Mouse (Mus musculus) hindbrain, embryonic 15.5 days (tissue): ENCODE results near the gene Inafm1. TPM values are rescaled to one million over a fixed set of nuclear protein-coding genes. Genes with fewer than 3 reads are reported as not detected.

Experiments
- ATAC-seq: fragments of 200-750 bp; cut with Nextera tagmentation; 2 replicates; pipeline ENCODE4 v1.8.0; 2017; ENCODE audit warnings: low read depth, moderate number of reproducible peaks, moderate TSS enrichment; ENCODE audit not compliant: low FRiP score
- H3K27ac ChIP-seq: fragments of 300-500 bp; sonication (generic); replicated peaks from 2 replicates; pipeline ENCODE4 v1.5.1; 2015; ENCODE audit warnings: mild to moderate bottlenecking, inconsistent platforms
- H3K27me3 ChIP-seq: fragments of 300-500 bp; sonication (generic); 2 replicates; pipeline ENCODE4 v1.6.1; 2015; ENCODE audit warnings: control low read depth, inconsistent platforms
- H3K36me3 ChIP-seq: fragments of 300-500 bp; sonication (generic); 2 replicates; pipeline ENCODE4 v1.6.1; 2015; ENCODE audit warnings: control low read depth, inconsistent platforms
- H3K4me1 ChIP-seq: fragments of 300-500 bp; sonication (generic); replicated peaks from 2 replicates; pipeline ENCODE4 v1.6.1; 2015; ENCODE audit warnings: control low read depth, inconsistent platforms
- H3K4me2 ChIP-seq: fragments of 300-500 bp; sonication (generic); 2 replicates; pipeline ENCODE4 v1.6.1; 2015; ENCODE audit warnings: moderate library complexity, mild to moderate bottlenecking, inconsistent platforms
- H3K4me3 ChIP-seq: fragments of 300-500 bp; sonication (generic); 2 replicates; pipeline ENCODE4 v1.5.1; 2015; ENCODE audit warnings: mild to moderate bottlenecking, inconsistent platforms
- H3K9ac ChIP-seq: fragments of 300-500 bp; sonication (generic); 2 replicates; pipeline ENCODE4 v1.6.1; 2015; ENCODE audit warnings: inconsistent platforms
- H3K9me3 ChIP-seq: fragments of 300-500 bp; sonication (generic); 2 replicates; pipeline ENCODE4 v1.6.1; 2016; ENCODE audit warnings: control low read depth, inconsistent platforms
- WGBS: fragments of 180-500 bp; shearing (Covaris S2); methylation state at CpG from one replicate; pipeline ENCODE4 v1.1.7; 2015; 5-methylcytosine and 5-hydroxymethylcytosine counted together
- polyA plus RNA-seq: library from polyadenylated mRNA; unstranded; fragments of >200 nt; fragmentation: Nextera tagmentation; extraction: Ambion mirVana; gene quantifications from 2 replicates; pipeline ENCODE4 v1.2.1, GENCODE M21; 2015

Inafm1 gene
- polyA plus RNA-seq, 1 experiment from 2014 or later, result 58.4 TPM

- peak overlapping the region; percentile 73 for H3K27ac ChIP-seq
- WGBS, result 58% methylated on average over 2 of the region's 2 CpGs
- ATAC-seq, result no peak
Observed at GRCm38 (mm10) chr7:16296146-16296545, 22.7 kb upstream of the Inafm1 start.

DNA sequence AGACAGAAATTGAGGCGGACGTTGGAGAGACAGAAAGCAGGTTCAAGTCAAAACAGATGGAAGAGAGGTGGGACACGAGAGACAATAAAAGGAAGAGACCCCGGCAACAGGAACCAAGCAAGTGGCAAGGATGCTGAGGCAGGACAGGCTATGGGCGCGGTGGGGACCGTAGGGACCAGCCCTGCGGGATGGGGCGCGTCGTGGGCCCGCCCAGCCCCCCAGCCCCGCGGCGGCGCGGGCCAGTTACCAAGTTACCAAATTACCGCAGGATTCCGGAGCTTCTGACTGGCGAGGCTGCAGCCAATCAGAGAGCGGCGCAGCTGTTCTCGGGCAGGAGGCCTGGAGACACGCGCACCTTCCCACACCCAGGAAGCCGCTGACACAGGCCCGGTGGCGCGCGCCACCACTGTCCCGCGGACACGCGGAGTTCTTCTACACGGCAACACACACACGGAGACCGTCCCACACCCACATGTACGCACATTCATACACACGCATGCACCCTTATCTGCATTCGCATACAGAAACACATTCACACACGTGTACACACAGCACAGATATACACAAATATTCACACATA is 22.0 kb upstream of the Inafm1 start:
- H3K9me3 ChIP-seq, result no peaks in the 10 kb centered on the region
- H3K4me2 ChIP-seq, result peak overlapping the region; percentile 96
- H3K9ac ChIP-seq, result peak overlapping the region; percentile 30
- peak overlapping the region; percentile 80 for H3K27ac ChIP-seq
- peaks cover 43% of the 10 kb centered on the region for H3K4me1 ChIP-seq
- peak; percentile 10; the same call in 1 of the 2 replicates for ATAC-seq
- no peaks in the 10 kb centered on the region for H3K36me3 ChIP-seq
- WGBS, result 1% methylated on average over 38 of the region's 41 CpGs
- H3K4me3 ChIP-seq, result peak overlapping the region; percentile 49
- no peaks in the 10 kb centered on the region for H3K27me3 ChIP-seq

More at GRCm38 (mm10) chr7:16296146-16296545, 22.7 kb upstream of the Inafm1 start:
- H3K4me2 ChIP-seq, result peak overlapping the region; percentile 96
- peak overlapping the region; percentile 39; the same call in 1 of the 2 replicates for H3K4me3 ChIP-seq
- peaks cover 46% of the 10 kb centered on the region for H3K4me1 ChIP-seq
- H3K9ac ChIP-seq, result no peak overlapping the region
- no peaks in the 10 kb centered on the region for H3K36me3 ChIP-seq
- H3K27me3 ChIP-seq, result no peaks in the 10 kb centered on the region
- H3K9me3 ChIP-seq, result no peaks in the 10 kb centered on the region

DNA sequence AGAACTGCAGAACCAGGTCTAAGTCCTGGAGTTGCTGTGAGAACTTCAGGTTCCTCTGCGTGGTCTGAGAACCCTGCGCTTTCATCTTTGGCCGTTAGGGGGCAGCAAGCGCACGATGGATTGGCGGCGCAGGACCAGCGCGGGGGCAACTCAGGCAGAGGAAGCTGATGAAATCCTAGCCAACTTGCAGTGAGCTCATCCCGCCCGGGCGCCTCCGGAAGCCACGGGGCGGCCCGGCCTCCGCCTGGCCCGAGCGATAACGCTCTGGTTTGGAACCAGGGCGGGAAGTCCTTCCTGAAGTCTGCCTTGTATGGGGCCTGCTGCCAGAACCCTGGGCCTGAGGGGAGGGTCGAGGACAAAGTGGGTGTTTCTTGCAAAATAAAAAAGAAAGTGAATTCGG is 21.4 kb upstream of the Inafm1 start:
- peak overlapping the region; percentile 80 for H3K27ac ChIP-seq
- under 1% methylated on average over 23 of the region's 23 CpGs for WGBS
- no peaks in the 10 kb centered on the region for H3K36me3 ChIP-seq
- H3K9ac ChIP-seq, result peak overlapping the region; percentile 30; the same call in 1 of the 2 replicates
- ATAC-seq, result peak; percentile 40; the same call in 1 of the 2 replicates
- peak overlapping the region; percentile 49 for H3K4me3 ChIP-seq
- H3K4me2 ChIP-seq, result peak overlapping the region; percentile 96
- H3K4me1 ChIP-seq, result peaks cover 37% of the 10 kb centered on the region
- H3K9me3 ChIP-seq, result no peaks in the 10 kb centered on the region
- no peaks in the 10 kb centered on the region for H3K27me3 ChIP-seq

GRCm38 (mm10) chr7:16294346-16294745 is 20.9 kb upstream of the Inafm1 start:
- peak; percentile 28; the same call in 1 of the 2 replicates for ATAC-seq
- WGBS, result 32% methylated on average over 4 of the region's 4 CpGs
- peak overlapping the region; percentile 96 for H3K4me2 ChIP-seq
- no peaks in the 10 kb centered on the region for H3K9me3 ChIP-seq
- no peaks in the 10 kb centered on the region for H3K27me3 ChIP-seq
- peak overlapping the region; percentile 49 for H3K4me3 ChIP-seq
- peaks cover 35% of the 10 kb centered on the region for H3K4me1 ChIP-seq
- H3K27ac ChIP-seq, result no peak overlapping the region; the same call in 1 of the 2 replicates
- no peaks in the 10 kb centered on the region for H3K36me3 ChIP-seq
- H3K9ac ChIP-seq, result no peak overlapping the region

- H3K4me1 ChIP-seq, result peaks cover 12% of the 10 kb centered on the region
- H3K27ac ChIP-seq, result no peak overlapping the region
- H3K4me2 ChIP-seq, result no peak overlapping the region
- H3K36me3 ChIP-seq, result peaks cover 9% of the 10 kb centered on the region
- H3K9ac ChIP-seq, result no peak overlapping the region
- 81% methylated on average over 1 of the region's 1 CpGs for WGBS
- no peaks in the 10 kb centered on the region for H3K9me3 ChIP-seq
- H3K27me3 ChIP-seq, result no peaks in the 10 kb centered on the region
- no peak overlapping the region for H3K4me3 ChIP-seq
- no peak for ATAC-seq
Observed at GRCm38 (mm10) chr7:16287791-16288190, 14.4 kb upstream of the Inafm1 start.

GRCm38 (mm10) chr7:16287016-16287415 is 13.6 kb upstream of the Inafm1 start:
- WGBS, result 92% methylated on average over 2 of the region's 2 CpGs
- Histone ChIP-seq H3K4me2 (peak overlapping the region; percentile 55), H3K4me3 (peak overlapping the region; percentile 68), H3K36me3 (peaks cover 15% of the 10 kb centered on the region), H3K27ac (peak overlapping the region; percentile 95), H3K27me3 (no peaks in the 10 kb centered on the region), H3K9me3 (no peaks in the 10 kb centered on the region), H3K4me1 (peaks cover 12% of the 10 kb centered on the region), H3K9ac (peak overlapping the region; percentile 58)
- ATAC-seq, result no peak

GRCm38 (mm10) chr7:16286026-16286961 is 12.9 kb upstream of the Inafm1 start, which contains the start of gene Ccdc9:
Ccdc9 (minus strand) TSS chr7:16286795.
- peak within 1 kb of the TSS; percentile 58 for H3K9ac ChIP-seq
- H3K36me3 ChIP-seq, result peaks cover 22% of the 10 kb centered on the region
- peak within 1 kb of the TSS; percentile 68 for H3K4me3 ChIP-seq
- H3K9me3 ChIP-seq, result no peaks in the 10 kb centered on the region
- H3K4me2 ChIP-seq, result peak within 1 kb of the TSS; percentile 55
- ATAC-seq, result peak; percentile 95
- 1% methylated on average over 70 of the region's 70 CpGs for WGBS
- H3K27me3 ChIP-seq, result no peaks in the 10 kb centered on the region
- peaks cover 12% of the 10 kb centered on the region for H3K4me1 ChIP-seq
- H3K27ac ChIP-seq, result peak within 1 kb of the TSS; percentile 95

DNA sequence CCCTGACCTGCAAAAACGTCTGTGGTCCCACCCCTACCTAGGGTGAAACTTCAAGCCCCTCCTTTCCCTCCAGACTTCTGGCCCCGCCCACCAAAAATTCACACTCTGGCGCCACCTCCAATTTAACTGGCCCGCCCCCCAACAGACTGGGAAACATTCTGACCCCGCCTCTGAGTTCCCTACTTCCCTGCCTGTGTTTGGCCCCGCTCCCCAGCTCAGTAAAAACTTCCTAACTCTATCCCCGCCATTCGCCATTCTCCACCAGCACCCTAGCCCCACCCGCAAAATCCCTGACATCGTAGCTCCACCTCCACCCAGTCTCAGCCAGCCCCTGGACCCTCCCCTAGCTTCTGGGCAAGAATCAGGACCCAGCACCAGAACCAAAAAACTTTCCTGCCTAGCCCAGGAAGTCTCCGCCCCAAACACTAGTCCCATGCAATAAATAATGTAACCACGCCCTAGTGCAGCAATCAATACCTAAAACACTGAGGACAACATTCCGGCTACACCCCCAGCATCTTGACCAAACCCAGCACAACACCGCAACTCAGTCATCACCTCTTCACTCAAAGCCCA is 12.1 kb upstream of the Inafm1 start:
- no peaks in the 10 kb centered on the region for H3K9me3 ChIP-seq
- H3K4me1 ChIP-seq, result peaks cover 12% of the 10 kb centered on the region
- H3K27me3 ChIP-seq, result no peaks in the 10 kb centered on the region
- peak overlapping the region; percentile 95 for H3K27ac ChIP-seq
- peak; percentile 49 for ATAC-seq
- H3K9ac ChIP-seq, result no peak overlapping the region
- 6% methylated on average over 14 of the region's 14 CpGs for whole genome bisulfite sequencing
- H3K4me2 ChIP-seq, result peak overlapping the region; percentile 55
- H3K36me3 ChIP-seq, result peaks cover 30% of the 10 kb centered on the region
- peak overlapping the region; percentile 68 for H3K4me3 ChIP-seq

- ATAC-seq, result no peak
- Histone ChIP-seq H3K4me2 (peak overlapping the region; percentile 55), H3K36me3 (peaks cover 32% of the 10 kb centered on the region), H3K27ac (peak overlapping the region; percentile 95; the same call in 1 of the 2 replicates), H3K4me1 (peaks cover 12% of the 10 kb centered on the region), H3K4me3 (peak overlapping the region; percentile 68; the same call in 1 of the 2 replicates), H3K27me3 (no peaks in the 10 kb centered on the region), H3K9me3 (no peaks in the 10 kb centered on the region), H3K9ac (no peak overlapping the region)
- 69% methylated on average over 9 of the region's 9 CpGs for WGBS
Observed at GRCm38 (mm10) chr7:16284904-16285303, 11.5 kb upstream of the Inafm1 start.

DNA sequence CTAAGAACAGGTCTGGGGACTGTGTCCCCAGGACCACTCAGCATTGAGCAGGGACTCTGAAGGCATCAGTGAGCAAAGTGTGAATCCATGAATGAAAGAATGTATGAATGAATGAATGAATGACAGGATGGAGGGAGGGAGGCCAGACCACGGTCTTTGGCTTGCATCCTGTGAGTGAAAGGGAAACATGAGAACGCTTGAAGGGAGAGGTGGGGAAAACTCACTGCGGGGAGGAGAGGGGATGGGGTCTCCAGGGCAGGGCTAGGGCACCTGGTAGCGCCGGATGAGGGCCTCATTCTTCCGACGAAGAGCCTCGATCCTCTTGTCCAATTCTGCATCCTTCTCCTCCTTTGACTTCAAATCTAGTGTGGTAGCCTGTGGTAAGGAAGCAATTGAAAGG is 10.6 kb upstream of the Inafm1 start:
- Histone ChIP-seq H3K27ac (no peak overlapping the region), H3K4me1 (peaks cover 12% of the 10 kb centered on the region), H3K9me3 (no peaks in the 10 kb centered on the region), H3K36me3 (peaks cover 32% of the 10 kb centered on the region), H3K9ac (no peak overlapping the region), H3K4me3 (no peak overlapping the region), H3K4me2 (no peak overlapping the region), H3K27me3 (no peaks in the 10 kb centered on the region)
- ATAC-seq, result no peak
- WGBS, result 91% methylated on average over 8 of the region's 8 CpGs

GRCm38 (mm10) chr7:16282334-16282733 is 8.9 kb upstream of the Inafm1 start:
- Histone ChIP-seq H3K4me2 (no peak overlapping the region), H3K27me3 (no peaks in the 10 kb centered on the region), H3K9ac (no peak overlapping the region), H3K27ac (no peak overlapping the region), H3K9me3 (no peaks in the 10 kb centered on the region), H3K4me3 (no peak overlapping the region), H3K36me3 (peaks cover 39% of the 10 kb centered on the region), H3K4me1 (peaks cover 12% of the 10 kb centered on the region)
- 89% methylated on average over 13 of the region's 13 CpGs for WGBS
- no peak for ATAC-seq
